Mouse (Mus musculus) olfactory bulb, adult 2 months (tissue): ENCODE data around the gene Tssk2.

Experiments
- CTCF ChIP-seq: fragments of 200-500 bp; IDR thresholded peaks from 2 replicates; pipeline ENCODE4 v1.5.1; 2012; ENCODE audit warnings: low read depth, mild to moderate bottlenecking, low read length, moderate library complexity; ENCODE audit not compliant: insufficient read depth
- POLR2A ChIP-seq: fragments of 200-500 bp; IDR thresholded peaks from 2 replicates; pipeline ENCODE4 v1.6.1; 2012; ENCODE audit warnings: mild to moderate bottlenecking, low read depth, low read length, moderate library complexity; ENCODE audit not compliant: insufficient read depth

DNA sequence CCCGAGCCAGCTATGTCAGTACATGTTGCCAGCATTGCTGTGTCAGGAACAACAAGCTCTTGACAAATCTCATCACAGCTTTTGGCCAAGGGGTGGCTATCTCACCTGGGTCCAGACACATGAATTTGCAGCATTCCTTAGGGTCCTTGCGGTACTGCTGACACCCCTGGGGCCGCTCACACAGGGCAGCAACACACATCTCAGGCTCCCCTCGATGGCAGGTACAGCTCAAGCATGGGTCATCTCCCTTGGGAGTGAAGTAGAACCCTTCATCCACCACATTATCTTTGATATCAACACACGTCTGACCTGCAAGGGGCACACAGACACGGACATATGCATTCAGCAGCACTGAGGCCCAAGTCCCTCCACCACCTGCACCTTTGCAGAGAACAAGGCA lies 49.0 kb upstream of the Tssk2 start:
- TF ChIP-seq POLR2A (no peak), CTCF (no peak)
